Mouse (Mus musculus) ovary, adult 18-20 months (tissue): ENCODE results near the gene Cops9.
A peak's percentile ranks its signal among the peaks of the same experiment; 100 is the strongest.

Experiments
- DNase-seq: peaks from one replicate; pipeline ENCODE4 v3.0.0; 2022; ENCODE audit warnings: low spot score, mixed read lengths

Gene Cops9

DNA sequence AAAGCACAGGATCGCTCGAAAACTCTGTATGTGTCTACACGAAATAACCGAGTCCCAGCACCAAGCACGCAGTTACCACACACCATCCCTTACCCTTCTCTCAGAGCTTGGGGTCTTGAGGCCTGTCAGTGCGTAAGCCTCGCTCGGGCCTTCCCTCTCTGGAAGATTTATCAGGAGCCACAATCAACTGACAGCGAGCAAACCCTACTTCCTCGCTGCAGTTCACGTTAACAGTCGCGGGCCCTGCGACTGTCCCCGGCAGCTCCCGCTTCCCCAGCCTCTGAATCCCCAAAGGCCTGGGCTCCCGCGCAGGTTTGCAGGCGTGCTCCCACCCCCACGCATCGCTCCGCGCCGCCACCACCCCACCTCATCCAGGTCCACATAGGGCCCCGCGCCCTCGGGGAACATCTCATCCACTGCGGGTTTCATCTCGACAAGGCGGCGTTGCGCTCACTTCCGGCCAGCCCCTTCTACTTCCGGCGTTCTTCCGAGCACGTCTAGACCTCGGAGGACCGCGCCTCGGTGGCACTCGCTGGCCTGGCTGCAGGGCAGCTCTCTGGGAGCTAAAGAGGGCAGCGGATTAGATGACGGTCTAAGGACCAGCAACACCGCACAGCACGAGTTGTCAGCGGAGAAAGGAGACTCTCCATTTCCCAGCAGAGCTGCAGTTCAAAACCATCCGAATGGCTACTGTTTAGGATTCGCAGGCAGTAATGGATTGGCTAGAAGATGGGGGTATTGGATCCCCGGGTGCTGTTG lies at the start of gene Cops9:
TSS of gene Cops9 (minus strand) at position 472 of the 759 bp plus-strand sequence.
- DNase-seq: peak; percentile 80

GRCm38 (mm10) chr1:92691166-92691844 lies 49.5 kb upstream of the Cops9 start:
- DNase-seq: no peak

- no peak for DNase-seq
Measured at GRCm38 (mm10) chr1:92686994-92687393, 45.2 kb upstream of the Cops9 start.

DNA sequence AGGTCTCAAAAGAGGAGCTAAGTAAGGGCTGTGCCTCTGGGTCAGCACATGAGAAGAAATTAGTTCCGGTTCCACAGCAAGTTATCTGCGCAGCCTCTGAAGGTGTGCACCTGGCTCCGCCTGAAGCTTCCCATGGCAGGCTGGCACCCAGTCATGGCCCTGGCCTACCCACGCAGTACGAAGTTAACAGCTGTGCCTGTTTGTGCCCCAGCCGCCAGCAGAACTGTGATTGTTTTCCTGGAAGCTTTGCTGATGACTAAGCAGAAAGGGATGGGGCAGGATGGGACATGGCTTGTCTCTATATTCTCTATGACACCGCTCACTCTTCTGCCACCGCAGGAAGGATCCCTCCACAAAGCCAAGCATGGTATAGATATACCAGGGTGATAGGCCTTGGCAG lies 41.4 kb upstream of the Cops9 start:
- DNase-seq: no peak

- peak; percentile 59 for DNase-seq
Measured at GRCm38 (mm10) chr1:92680668-92681603, 39.2 kb upstream of the Cops9 start.

- DNase-seq: no peak
Measured at GRCm38 (mm10) chr1:92678757-92679156, 37.0 kb upstream of the Cops9 start.

- DNase-seq: no peak
Measured at GRCm38 (mm10) chr1:92676676-92676975, 34.8 kb upstream of the Cops9 start.

DNA sequence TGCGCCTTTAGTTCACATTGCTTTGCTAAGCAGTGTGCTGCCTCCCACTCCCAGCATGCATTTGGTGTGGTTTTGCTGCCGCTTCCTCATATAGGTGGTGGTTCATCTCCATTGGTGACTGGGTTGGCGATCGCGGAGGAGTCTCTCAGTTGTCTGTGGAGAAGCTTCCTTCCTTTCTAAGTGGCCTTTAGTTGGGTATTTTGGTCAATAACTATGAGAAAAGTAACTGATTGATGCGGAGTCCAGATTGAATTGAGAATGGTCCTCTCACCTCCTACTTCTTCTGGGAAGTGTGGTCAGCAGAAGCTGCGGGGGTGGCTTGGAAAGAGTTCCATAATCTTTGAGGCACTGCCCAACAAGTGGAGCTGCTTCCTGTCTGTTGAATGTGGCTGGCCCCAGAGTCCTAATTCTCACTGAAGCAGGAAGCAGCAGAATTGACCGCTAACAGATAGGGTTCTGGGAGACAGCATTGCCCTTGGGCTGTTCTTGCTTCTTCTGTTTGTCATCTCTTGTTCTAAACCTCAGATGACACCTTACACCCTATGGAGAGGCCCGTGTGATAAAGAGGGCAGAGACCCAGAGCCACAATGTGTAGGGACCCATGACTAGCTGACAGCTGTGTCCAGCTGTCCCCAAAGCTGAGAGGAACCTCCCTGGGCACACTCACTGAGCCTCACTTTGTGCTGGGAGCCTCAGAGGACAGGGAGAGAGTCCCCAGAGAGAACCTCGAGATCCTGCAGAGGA lies 34.3 kb upstream of the Cops9 start:
- no peak for DNase-seq

DNA sequence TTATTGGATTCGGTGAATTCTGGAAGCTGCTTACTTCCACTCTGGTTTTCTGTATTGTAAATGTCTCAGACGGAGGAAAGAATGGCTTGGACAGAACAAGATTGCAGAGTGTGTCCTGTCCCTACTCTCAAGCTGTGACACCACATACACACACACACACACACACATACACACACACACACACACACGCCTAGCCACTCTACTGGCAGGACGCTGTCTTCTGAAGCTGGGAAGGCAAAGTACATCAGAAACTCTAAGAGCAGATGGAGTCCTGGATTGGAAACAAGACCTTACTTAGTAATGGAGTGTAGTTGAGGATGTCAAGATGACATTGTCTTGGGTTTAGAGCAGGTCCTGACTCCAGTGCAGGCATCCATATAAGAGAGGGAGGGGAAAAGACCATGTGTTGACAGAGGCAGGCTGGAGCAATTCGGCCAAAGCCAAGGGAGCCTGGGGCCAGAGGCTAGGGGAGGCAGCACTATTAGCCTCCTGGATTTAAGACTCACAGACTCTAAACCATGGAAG lies 31.5 kb upstream of the Cops9 start:
- no peak for DNase-seq

- no peak for DNase-seq
Measured at GRCm38 (mm10) chr1:92671326-92671725, 29.5 kb upstream of the Cops9 start.

GRCm38 (mm10) chr1:92669430-92669829 lies 27.6 kb upstream of the Cops9 start:
- no peak for DNase-seq

- no peak for DNase-seq
Measured at GRCm38 (mm10) chr1:92667106-92667505, 25.3 kb upstream of the Cops9 start.

GRCm38 (mm10) chr1:92659392-92659791 lies 17.6 kb upstream of the Cops9 start:
- DNase-seq: no peak

DNA sequence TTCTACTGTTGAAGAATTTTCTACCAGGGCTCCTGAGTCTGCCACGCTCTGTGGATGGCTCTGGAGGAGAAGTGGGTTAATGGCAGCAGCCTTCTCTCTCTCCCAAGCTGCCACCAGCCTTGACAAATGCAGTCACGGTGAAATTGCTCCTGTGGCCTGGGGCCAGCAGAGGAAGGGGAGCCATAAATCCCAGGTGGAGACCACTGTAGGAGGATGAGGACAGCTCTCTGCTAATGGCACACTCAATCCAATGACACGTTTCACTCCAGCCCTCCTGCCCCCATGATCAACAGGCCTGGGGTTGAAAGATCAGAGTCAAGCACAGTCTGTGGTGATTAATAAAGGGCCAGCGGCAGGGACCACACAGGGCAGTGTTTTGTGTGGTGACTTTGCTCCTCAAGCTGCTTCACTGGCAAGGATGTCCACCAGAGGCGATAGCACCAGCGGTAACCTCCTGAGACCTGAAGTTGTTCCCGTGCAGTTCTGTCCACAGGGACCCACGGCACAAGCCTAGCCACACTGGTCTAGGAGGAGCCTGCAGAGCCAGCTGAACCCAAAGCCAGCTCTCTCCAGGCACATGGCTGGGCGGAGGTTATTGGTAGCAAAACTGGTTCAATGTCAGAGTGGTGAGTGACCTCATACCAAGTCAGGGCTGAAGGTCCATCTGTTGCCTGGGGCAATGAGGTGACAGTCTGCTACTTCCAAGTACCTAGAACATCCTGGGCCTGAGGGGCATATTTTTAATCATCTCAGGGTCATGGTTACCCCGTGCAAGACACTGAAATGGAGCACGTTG lies 15.4 kb upstream of the Cops9 start:
- no peak for DNase-seq

DNA sequence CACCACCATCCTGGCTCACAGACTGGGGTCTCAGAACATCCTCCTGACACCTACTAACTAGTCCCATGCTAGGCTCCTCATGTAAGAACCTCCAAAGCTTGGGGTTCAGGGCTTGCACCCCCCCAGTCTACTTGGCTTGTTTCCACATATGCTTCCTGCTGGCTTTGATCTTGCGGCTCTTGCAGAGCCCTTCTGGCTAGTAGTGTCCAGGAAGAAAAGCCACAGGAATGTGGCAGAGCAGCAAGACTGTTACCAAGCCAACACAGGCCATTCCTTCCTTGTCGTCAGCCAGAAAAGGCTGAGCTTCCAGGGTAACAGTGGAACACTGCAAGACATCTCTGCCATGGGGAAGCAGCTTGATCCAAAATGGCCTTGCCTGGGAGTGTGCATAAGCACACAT lies 12.9 kb upstream of the Cops9 start:
- no peak for DNase-seq

DNA sequence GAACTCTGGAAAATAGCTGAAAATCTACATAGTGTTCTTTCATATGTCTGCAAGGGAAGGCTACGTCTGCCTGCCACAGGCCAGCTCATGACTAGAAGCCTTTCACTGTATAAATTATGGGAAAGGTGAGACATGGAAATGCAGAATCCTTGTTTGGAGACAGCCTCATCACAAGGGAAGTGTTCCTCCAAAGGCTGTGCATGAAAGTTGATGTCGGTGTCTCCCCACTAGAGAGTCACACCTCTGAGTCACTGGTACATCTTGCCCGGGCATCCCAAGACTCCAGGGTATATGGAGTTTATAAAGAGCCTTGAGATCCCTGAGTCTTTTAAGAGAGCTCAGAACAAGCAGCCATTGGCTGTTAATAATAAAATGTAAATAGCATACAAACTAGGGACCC lies 11.4 kb upstream of the Cops9 start:
- DNase-seq: no peak

- DNase-seq: no peak
Measured at GRCm38 (mm10) chr1:92651467-92651866, 9.7 kb upstream of the Cops9 start.

DNA sequence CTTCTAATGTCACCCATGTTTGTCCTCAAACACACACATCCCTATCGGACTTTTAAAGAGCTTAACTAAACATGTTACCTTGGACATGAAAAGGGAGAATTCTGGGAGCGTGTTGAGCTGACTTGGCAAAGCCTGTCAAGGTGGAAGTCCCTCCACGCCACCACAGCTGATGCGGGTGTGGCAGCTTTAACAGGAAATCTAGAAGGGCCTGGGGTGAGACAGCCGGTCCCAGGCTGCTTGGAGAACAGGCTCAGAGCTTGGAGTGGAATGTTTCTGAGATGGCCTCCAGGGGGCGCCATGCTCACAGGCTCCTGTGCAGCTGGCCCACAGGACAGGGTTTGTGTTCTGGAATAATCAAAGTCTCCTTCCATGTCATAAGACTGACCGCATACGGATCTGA lies 6.9 kb upstream of the Cops9 start, which contains the start of gene Otos:
TSS of gene Otos (minus strand) at position 169 of the 400 bp plus-strand sequence.
- DNase-seq: peak; percentile 36

DNA sequence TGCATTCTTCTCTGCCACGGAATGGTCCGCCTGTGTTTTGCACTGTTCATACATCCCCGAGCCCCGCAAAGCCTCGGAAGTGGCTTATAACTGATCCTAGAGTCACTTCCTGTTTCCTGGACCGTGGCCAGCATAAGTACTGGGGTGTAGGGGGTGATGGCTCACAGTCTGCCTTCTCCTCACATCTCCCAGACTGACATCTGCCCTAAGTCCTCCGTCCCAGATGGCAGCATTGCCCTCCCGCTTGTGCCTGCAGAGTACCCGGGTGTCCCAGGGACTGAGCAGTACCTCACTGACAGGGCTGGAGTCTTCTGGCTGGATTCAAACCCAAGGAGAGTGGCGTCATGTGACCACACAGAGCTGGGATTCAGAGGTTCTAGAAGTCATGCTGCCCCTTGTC lies 6.4 kb upstream of the Cops9 start:
- DNase-seq: no peak

DNA sequence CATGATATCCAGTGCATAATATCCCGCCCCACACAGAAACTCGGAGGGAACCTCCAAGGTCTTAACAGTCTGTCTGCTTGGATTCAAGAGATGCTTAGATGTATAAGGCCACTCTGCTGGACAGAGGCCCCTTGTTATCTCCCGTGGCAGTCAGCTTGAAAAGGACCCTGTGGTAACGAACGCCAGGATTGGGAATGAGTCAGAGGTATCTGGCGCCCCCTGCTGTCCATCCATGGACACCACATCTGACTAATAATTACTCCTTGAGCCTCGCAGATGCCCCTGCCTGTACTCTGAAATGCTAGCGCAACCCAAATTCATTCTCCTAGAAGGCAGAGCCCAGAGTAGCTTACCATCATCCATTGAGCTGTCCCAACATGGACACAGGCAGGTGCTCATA lies 6.0 kb upstream of the Cops9 start:
- no peak for DNase-seq

DNA sequence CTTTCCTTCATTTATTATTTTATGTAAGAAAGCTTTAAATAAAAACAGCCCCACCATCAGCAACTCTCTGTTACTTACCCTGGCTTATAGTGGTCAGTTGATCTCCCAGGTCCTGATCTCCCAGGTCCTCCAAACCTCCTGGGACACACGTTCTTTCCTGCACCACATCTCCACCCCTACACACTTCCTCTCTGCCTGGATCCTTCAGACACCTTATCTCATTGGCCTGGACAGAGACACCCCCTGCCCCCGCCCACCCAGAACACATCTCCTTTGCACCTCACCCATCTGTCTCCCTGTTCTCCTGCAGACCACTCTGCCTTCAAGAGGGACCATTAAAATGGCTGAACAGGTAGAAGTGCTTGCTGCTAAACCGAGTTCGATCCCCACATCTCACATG lies 5.2 kb upstream of the Cops9 start:
- no peak for DNase-seq
